Mouse (Mus musculus): ENCODE data around the gene Mrps14.

GRCm38 (mm10) chr1:160237981-160238380 lies 43.0 kb downstream of the Mrps14 start:
- TF ChIP-seq CTCF (IDR thresholded peaks at IDR 0.05; ENCODE audit: low read depth, low read length) (no peak), POLR2AphosphoS5 (IDR thresholded peaks at IDR 0.05; ENCODE audit: insufficient replicate concordance, low read depth, low read length) (no peak)

Measured in G1E (cell line).